Mouse (Mus musculus) Patski (cell line): ENCODE results near the gene Zdhhc9. TPM values are rescaled to one million over a fixed set of nuclear protein-coding genes. Genes with fewer than 3 reads are reported as not detected.
"Not testable (repeated sequence)": the region's sequence is repeated elsewhere in the genome, so short reads cannot be mapped to it uniquely, and the experiment has no call there.

Source experiments
- ATAC-seq: fragments of 100-300 bp; one replicate; pipeline ENCODE4 v1.8.0; 2021
- CTCF ChIA-PET: fragments of 350-600 bp; sonication (Branson Sonifier 250); formaldehyde crosslinking; loops from one replicate; lab custom pipeline; 2022; ENCODE audit warnings: inconsistent platforms; lab: Charles Lee
- POLR2A ChIA-PET: fragments of 350-600 bp; sonication (Branson Sonifier 250); formaldehyde crosslinking; loops from one replicate; lab custom pipeline; 2022; ENCODE audit warnings: antibody characterized with exemption, inconsistent platforms; lab: Charles Lee
- DNase-seq: peaks from one replicate; pipeline ENCODE4 v3.0.0-alpha.2; 2011; ENCODE audit warnings: low read depth, low spot score
- H3K27me3 ChIP-seq: fragments of 371-371 bp; one replicate; pipeline ENCODE4 v1.5.1; 2021
- CTCF ChIP-seq: fragments of 100-300 bp; IDR thresholded peaks from one replicate; pipeline ENCODE4 v1.5.1; 2021
- in situ Hi-C: fragments of 300-500 bp; cut with MboI; formaldehyde crosslinking; loops from 3 replicates; pipeline ENCODE4 v1.11.1; 2018; ENCODE audit warnings: low pct_unique_long_range_greater_than_20kb, mixed read lengths
- polyA plus RNA-seq: library from polyadenylated mRNA; unstranded; gene quantifications from one replicate; pipeline ENCODE4 v1.2.3, GENCODE M21; 2021

Gene Zdhhc9
- polyA plus RNA-seq: 16.2 TPM

DNA sequence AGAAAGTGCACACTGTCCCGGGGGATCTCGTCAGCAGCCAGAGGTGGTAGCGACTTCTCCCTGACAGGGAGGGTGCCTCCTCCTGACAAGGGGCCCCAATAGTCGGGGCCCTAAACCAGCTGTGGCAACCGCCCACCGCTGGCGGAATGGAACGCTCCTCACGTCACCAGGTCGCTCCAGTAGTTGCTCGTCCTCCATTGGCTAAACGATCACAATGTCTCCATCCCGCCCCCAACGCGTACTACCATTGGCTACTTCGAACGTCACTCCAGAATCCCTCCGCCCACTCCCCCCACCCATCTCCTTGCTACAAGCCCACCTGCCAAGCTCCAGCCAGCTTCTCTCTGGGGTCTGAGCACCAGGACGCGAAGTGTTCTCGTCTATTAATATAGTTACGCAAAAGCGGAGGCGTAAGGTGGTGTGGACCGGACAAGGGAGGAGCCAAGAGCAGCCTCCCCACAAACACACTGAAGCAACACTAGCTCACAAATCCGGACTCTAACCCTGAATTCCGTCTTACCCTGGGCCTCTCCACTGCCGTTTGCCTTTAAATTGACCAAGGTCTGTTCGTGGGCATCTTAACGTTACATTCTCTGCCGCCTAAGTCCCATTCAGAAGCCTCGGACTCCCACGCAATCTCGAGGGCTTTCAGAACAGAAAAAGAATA, at the start of gene Zdhhc9:
TSS of gene Zdhhc9 (minus strand) at position 360 of the 667 bp plus-strand sequence.
- TF ChIP-seq CTCF: no peak
- DNase-seq (peak; percentile 24), ATAC-seq (peak; percentile 97)
- CTCF ChIA-PET: no interaction called here
- peaks cover 30% of the 10 kb centered on the region for H3K27me3 ChIP-seq
- in situ Hi-C loops: no loop called here
- POLR2A ChIA-PET: interaction anchor here (1.6 kb wide), 1 partner anchor 9 kb away, joined by 4 read pairs; no protein-coding TSS in a partner anchor

DNA sequence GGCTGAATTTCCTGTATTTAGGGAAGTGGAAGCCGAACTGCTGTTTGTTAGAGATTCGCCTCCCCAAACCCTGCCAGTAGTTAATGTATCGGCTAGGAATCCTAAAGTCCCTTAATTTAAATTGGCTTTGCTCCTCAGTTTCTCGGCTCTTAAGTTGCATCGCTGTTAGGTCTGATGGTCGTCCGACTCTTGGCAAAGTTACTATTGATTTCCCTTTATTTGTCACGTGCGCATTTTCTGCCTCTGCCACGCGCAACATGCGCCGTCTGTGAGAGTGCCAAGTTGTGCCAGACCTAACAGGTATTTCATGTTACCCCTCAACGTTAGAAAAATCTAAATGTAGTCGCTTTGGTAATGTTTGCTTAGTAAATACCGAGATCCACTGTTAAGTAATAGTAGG, 48.3 kb upstream of the Zdhhc9 start:
- in situ Hi-C loops: loop anchor here (10.0 kb wide), 1 partner anchor 232 kb away; no protein-coding TSS in a partner anchor
- DNase-seq (no peak), ATAC-seq (no peak)
- TF ChIP-seq CTCF: no peak
- CTCF ChIA-PET: no interaction called here
- peaks cover 26% of the 10 kb centered on the region for H3K27me3 ChIP-seq
- POLR2A ChIA-PET: no interaction called here

DNA sequence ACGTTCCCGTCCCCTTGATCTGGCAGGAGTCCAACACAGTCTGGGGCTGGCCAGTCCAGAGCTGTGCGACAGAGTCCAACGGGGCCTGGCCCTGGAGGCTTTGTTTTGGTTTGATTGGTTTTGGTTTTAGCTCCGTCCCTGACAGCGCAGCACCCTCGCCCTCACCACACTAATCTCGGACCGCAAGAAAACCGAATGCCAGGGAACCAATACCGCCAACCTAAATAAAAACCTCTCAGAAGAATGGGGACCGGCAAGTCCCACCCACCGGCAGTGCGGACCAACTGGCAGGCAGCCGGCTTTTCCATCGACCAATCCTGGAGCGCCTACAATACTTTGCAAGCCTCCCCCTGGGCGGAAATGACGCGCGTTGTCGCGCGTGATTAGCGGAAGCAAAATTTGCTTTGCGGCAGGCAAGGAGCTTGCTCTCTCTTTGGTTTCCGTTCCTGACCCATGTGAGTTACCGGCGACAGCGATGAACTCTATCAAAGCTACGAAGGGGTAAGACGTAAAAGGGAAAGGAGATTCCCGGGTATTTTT, 47.9 kb upstream of the Zdhhc9 start, which contains the start of gene Utp14a:
TSS of gene Utp14a (plus strand) at position 395 of the 540 bp plus-strand sequence.
- no peak for TF ChIP-seq CTCF
- in situ Hi-C loops: loop anchor here (10.0 kb wide), 1 partner anchor 232 kb away; no protein-coding TSS in a partner anchor
- DNase-seq (peak; percentile 35), ATAC-seq (peak; percentile 97)
- H3K27me3 ChIP-seq: peaks cover 28% of the 10 kb centered on the region
- ChIA-PET POLR2A (no interaction called here), CTCF (interaction anchor here (1.0 kb wide), 1 partner anchor 8 kb away, joined by 3 read pairs; no protein-coding TSS in a partner anchor)

DNA sequence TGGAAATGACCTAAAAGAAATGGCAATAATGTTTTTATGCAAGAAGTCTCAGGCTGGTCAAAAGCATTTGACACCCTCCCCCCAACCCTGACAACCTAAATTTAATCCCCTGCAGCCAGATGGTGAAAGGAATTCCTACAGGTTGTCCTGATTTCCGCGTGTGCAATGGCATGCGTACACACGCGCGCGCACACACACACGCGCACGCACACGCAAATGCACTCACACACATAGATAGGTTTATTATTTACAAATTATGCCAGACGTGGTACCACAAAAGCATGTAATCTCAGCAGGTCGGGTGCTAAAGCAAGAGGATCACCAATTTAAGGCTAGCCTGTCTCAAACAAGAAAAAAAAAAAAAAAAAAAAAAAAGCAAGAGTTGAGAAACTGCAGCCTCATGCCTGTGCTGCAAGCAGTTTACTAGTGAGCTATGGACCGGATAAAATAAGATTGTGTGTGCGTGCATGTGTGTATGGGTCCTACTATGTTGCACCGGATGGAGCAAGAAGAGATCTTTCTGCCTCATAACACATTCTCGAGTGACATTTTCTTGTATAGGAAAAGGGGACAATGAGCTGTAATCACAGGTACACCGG, 47.3 kb upstream of the Zdhhc9 start:
- ChIA-PET CTCF (interaction anchor here (1.0 kb wide), 1 partner anchor 9 kb away, joined by 3 read pairs; no protein-coding TSS in a partner anchor), POLR2A (interaction anchor here (1.0 kb wide), 1 partner anchor 221 kb away, joined by 4 read pairs; no protein-coding TSS in a partner anchor)
- ATAC-seq (no peak), DNase-seq (no peak)
- H3K27me3 ChIP-seq: peaks cover 28% of the 10 kb centered on the region
- no peak for TF ChIP-seq CTCF
- in situ Hi-C loops: loop anchor here (10.0 kb wide), 1 partner anchor 231 kb away; no protein-coding TSS in a partner anchor

DNA sequence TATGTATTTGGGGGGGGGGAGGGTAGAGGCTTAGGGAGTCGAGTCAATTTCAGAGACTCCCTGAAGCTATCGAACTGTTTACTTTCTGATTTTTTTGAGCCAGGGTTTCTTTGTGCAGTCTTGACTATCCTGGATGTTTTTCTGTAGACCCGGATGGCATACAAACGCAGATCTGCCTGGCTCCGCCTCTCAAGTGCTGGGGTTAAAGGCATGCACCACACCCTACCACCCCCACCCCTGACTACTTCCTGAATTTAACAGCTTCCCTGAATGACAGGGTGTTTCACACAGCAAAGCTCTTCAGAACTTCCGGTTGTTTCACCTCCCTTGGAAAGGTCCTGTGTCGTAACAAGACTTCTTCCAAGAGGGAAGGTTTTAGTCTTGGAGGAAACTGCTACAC, 25.7 kb upstream of the Zdhhc9 start:
- in situ Hi-C loops: no loop called here
- TF ChIP-seq CTCF: no peak
- DNase-seq (no peak), ATAC-seq (no peak)
- ChIA-PET POLR2A (interaction anchor here (0.6 kb wide), 1 partner anchor 86 kb away, joined by 3 read pairs; no protein-coding TSS in a partner anchor), CTCF (no interaction called here)
- peaks cover 41% of the 10 kb centered on the region for H3K27me3 ChIP-seq

DNA sequence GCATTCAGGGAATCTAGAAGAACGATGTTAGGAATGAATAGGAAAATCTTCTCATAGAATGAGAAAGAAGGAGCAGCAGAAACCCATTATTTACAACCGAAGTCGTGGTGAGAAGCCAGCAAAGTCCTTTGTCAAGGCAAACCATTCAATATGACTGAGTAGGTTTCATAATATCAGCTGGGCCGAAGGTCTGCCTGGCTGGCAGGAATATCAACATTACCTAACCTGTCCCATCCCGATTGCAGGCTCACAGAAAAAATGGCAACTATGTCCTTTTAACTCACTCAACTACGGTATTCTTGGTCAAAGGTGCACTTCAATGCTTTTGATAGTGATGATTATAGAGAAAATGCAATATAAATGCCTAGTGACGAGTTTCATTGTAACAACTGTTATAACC, 17.5 kb upstream of the Zdhhc9 start:
- TF ChIP-seq CTCF: no peak
- peaks cover 30% of the 10 kb centered on the region for H3K27me3 ChIP-seq
- in situ Hi-C loops: no loop called here
- CTCF ChIA-PET: no interaction called here
- ATAC-seq (no peak), DNase-seq (no peak)
- POLR2A ChIA-PET: interaction anchor here (0.6 kb wide), 1 partner anchor 110 kb away, joined by 3 read pairs; no protein-coding TSS in a partner anchor

DNA sequence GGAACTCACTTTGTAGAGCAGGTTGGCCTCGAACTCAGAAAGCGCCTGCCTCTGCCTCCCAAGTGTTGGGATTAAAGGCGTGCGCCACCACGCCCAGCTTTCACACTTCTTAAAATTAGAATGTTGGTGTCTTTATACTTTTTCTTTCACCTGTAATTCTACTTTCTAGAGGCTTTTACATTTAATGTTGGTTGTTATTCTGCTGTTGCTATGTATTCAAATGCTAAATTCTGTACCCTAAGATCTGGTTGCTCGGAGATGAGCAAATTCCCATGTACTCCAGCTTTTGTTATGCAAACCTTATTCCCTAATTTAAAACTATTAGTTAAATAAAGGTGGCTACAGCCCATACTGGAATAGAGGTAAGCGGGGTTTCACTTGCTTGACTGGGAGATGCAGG, 14.0 kb upstream of the Zdhhc9 start:
- H3K27me3 ChIP-seq: peaks cover 28% of the 10 kb centered on the region
- DNase-seq (no peak), ATAC-seq (no peak)
- TF ChIP-seq CTCF: no peak
- ChIA-PET POLR2A (no interaction called here), CTCF (no interaction called here)
- in situ Hi-C loops: no loop called here

DNA sequence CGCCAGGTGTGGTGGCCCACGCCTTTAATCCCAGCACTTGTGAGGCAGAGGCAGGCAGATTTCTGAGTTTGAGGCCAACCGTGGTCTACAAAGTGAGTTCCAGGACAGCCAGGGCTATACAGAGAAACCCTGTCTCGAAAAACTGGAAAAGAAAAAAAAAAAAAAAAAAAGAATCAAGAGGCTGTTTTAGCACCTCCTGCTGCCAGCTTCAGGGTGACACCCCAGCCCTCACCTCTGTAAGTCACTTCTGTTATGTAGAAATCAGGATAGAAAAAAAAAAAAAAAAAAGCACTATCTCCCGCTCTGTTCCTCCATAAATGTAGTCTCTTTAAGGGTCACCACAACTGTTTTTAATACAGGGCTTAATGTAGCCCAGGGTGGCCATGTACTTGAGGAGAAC, 10.8 kb upstream of the Zdhhc9 start:
- in situ Hi-C loops: no loop called here
- no peak for TF ChIP-seq CTCF
- POLR2A ChIA-PET: no interaction called here

DNA sequence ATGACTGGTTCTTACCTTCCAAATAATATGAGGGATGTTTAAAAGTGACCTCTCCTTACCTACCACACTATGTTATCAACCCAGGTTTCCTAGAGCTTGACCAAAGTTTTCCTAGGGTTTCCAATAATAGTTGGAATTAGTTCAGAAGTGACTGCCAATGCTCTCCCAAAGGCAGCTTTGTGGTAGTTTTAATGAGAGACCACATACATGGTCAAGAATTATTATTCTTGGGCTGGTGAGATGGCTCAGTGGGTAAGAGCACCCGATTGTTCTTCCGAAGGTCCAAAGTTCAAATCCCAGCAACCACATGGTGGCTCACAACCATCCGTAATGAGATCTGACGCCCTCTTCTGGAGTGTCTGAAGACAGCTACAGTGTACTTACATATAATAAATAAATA, 1.1 kb upstream of the Zdhhc9 start:
- POLR2A ChIA-PET: interaction anchor here (1.6 kb wide), 1 partner anchor 10 kb away, joined by 4 read pairs; no protein-coding TSS in a partner anchor
- peaks cover 26% of the 10 kb centered on the region for H3K27me3 ChIP-seq
- CTCF ChIA-PET, DNase-seq, in situ Hi-C loops, ATAC-seq: not testable (repeated sequence)

More for the DNA sequence above, 10.8 kb upstream of the Zdhhc9 start:
- H3K27me3 ChIP-seq: peaks cover 24% of the 10 kb centered on the region
- CTCF ChIA-PET: interaction anchor here (1.5 kb wide), 1 partner anchor 11 kb away, joined by 5 read pairs; no protein-coding TSS in a partner anchor
- ATAC-seq (no peak), DNase-seq (no peak)

DNA sequence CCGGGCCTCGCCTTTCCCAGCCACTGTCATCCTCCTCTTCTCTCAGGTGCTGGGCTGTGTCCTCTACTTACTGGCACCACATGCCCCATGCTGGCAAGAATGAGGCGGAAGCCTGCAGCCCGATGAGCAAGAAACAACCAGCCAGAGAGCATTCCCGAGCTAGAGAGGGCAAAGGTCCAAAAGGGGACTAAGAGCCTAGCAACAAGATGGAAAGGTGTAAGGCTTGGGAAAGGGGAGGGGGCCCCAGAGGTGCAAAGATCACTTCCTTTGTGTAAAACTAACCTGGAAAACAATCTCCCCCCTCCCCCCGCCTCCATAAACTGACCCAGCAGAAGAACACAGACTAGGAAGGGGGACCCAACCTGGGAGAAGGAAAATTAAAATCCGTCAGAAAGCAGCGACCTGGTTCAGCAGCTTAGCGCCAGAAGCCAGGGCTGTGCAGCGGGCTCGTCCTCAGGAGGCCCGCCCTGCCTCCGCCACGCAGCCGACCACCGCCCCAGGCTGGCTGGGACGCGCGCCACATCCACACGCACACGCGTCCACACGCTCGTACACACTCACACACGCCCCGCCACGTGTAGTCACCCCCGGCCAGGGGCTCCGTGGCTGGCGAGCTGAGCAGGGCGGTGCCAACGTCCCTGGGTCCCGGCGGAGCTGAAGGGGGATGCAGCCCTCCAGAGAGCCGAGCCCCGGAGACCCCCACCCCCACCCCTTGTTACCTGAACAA, 754 bp downstream of the Zdhhc9 start:
- H3K27me3 ChIP-seq: peaks cover 30% of the 10 kb centered on the region
- ChIA-PET POLR2A (interaction anchor here (1.6 kb wide), 1 partner anchor 9 kb away, joined by 4 read pairs; no protein-coding TSS in a partner anchor), CTCF (interaction anchor here (0.7 kb wide), 1 partner anchor 58 kb away, joined by 3 read pairs; no protein-coding TSS in a partner anchor)
- in situ Hi-C loops: no loop called here
- DNase-seq (no peak), ATAC-seq (peak; percentile 46)
- no peak for TF ChIP-seq CTCF
